Mouse (Mus musculus): ENCODE data around the gene Arl10. TPM values are rescaled to one million over a fixed set of nuclear protein-coding genes. Genes with fewer than 3 reads are reported as not detected.

Arl10 gene
- total and polyA plus RNA-seq, 3 experiments, result 1.7 to 17.4 (median 2.5) TPM

- in situ Hi-C loops (cut with MboI; ENCODE audit: low pct_ligation_motif_present, low pct_unique_long_range_greater_than_20kb, low sequenced_read_pairs) (no loop called here), dilution Hi-C loops (cut with MboI; ENCODE audit: extremely low pct_ligation_motif_present, extremely low pct_unique_long_range_greater_than_20kb, low sequenced_read_pairs) (no loop called here)
- DNase-seq (ENCODE audit: extremely low read depth), result no peak
- Histone ChIP-seq H3K4me2 (ENCODE audit: insufficient read depth, low read depth, poor library complexity, severe bottlenecking) (no peak overlapping the region), H3K4me1 (ENCODE audit: control insufficient read depth in 1 of 2, insufficient read depth in 2 of 2) (no peaks in the 10 kb centered on the region), H3K9ac (ENCODE audit: insufficient read depth, low read depth) (no peak overlapping the region), H3K36me3 (replicated peaks in 1 of 2; ENCODE audit: control insufficient read depth in 1 of 2, insufficient read depth in 1 of 2, low read length in 1 of 2) (peaks cover 0 to 29% of the 10 kb centered on the region in 2 experiments), H3K79me2 (replicated peaks; ENCODE audit: control insufficient read depth, extremely low read depth, insufficient read depth, poor library complexity, severe bottlenecking) (no peaks in the 10 kb centered on the region), H3K4me3 (replicated peaks in 1 of 3; ENCODE audit: low read depth in 2 of 3, low read length in 2 of 3, poor library complexity in 1 of 3) (no peak overlapping the region), H3K9me3 (replicated peaks; ENCODE audit: low read length) (no peaks in the 10 kb centered on the region), H3K27me3 (replicated peaks) (no peaks in the 10 kb centered on the region), H3K27ac (ENCODE audit: insufficient read depth, low read depth) (no peak overlapping the region)
- no peak for TF ChIP-seq SIN3A (IDR thresholded peaks at IDR 0.05; ENCODE audit: low read length)
- TF ChIP-seq POLR2AphosphoS2 (IDR thresholded peaks at IDR 0.05; ENCODE audit: low read depth, low read length), result no peak
- TF ChIP-seq MAX (IDR thresholded peaks at IDR 0.05; ENCODE audit: low read length), result no peak
- no peak for TF ChIP-seq MEF2A (IDR thresholded peaks at IDR 0.05; ENCODE audit: borderline replicate concordance, low read depth, low read length)
- no peak for TF ChIP-seq ZKSCAN1 (IDR thresholded peaks at IDR 0.05; ENCODE audit: borderline replicate concordance, low read depth, low read length)
- TF ChIP-seq USF2 (conservative IDR thresholded peaks at IDR 0.05; ENCODE audit: low read depth, low read length), result no peak
- no peak for TF ChIP-seq PAX5 (IDR thresholded peaks at IDR 0.05; ENCODE audit: low read length)
- TF ChIP-seq BHLHE40 (IDR thresholded peaks at IDR 0.05; ENCODE audit: low read depth, low read length), result no peak
- TF ChIP-seq EP300 (IDR thresholded peaks at IDR 0.05; ENCODE audit: low read length), result no peak
- no peak for TF ChIP-seq RCOR1 (conservative IDR thresholded peaks at IDR 0.05; ENCODE audit: low read depth, low read length)
- TF ChIP-seq SMC3 (IDR thresholded peaks at IDR 0.05; ENCODE audit: low read depth, low read length), result no peak
- TF ChIP-seq ZMIZ1 (IDR thresholded peaks at IDR 0.05; ENCODE audit: low read depth, low read length), result no peak
- TF ChIP-seq E2F4 (IDR thresholded peaks at IDR 0.05; ENCODE audit: insufficient replicate concordance, low read depth, low read length), result no peak
- TF ChIP-seq CHD2 (IDR thresholded peaks at IDR 0.05; ENCODE audit: low read length), result no peak
Observed at GRCm38 (mm10) chr13:54604221-54604620, 29.4 kb downstream of the Arl10 start.

GRCm38 (mm10) chr13:54605426-54605825, 30.6 kb downstream of the Arl10 start:
- dilution Hi-C loops (cut with MboI; ENCODE audit: extremely low pct_ligation_motif_present, extremely low pct_unique_long_range_greater_than_20kb, low sequenced_read_pairs) (no loop called here), in situ Hi-C loops (cut with MboI; ENCODE audit: low pct_ligation_motif_present, low pct_unique_long_range_greater_than_20kb, low sequenced_read_pairs) (no loop called here)
- Histone ChIP-seq H3K4me1 (ENCODE audit: control insufficient read depth in 1 of 2, insufficient read depth in 2 of 2) (peaks cover 0 to under 1% of the 10 kb centered on the region in 2 experiments; a peak in 1 of 4 replicates), H3K79me2 (replicated peaks; ENCODE audit: control insufficient read depth, extremely low read depth, insufficient read depth, poor library complexity, severe bottlenecking) (no peaks in the 10 kb centered on the region), H3K4me2 (ENCODE audit: insufficient read depth, low read depth, poor library complexity, severe bottlenecking) (no peak overlapping the region), H3K9me3 (replicated peaks; ENCODE audit: low read length) (no peaks in the 10 kb centered on the region), H3K9ac (ENCODE audit: insufficient read depth, low read depth) (no peak overlapping the region), H3K27ac (ENCODE audit: insufficient read depth, low read depth) (no peak overlapping the region), H3K36me3 (replicated peaks in 1 of 2; ENCODE audit: control insufficient read depth in 1 of 2, insufficient read depth in 1 of 2, low read length in 1 of 2) (peaks cover 0 to 24% of the 10 kb centered on the region in 2 experiments), H3K27me3 (replicated peaks) (no peaks in the 10 kb centered on the region), H3K4me3 (replicated peaks in 1 of 3; ENCODE audit: low read depth in 2 of 3, low read length in 2 of 3, poor library complexity in 1 of 3) (no peak overlapping the region)
- TF ChIP-seq ETS1 (conservative IDR thresholded peaks at IDR 0.05; ENCODE audit: low read depth, low read length), result no peak
- no peak for TF ChIP-seq MAFK (IDR thresholded peaks at IDR 0.05; ENCODE audit: insufficient replicate concordance, low read length)
- TF ChIP-seq POLR2AphosphoS2 (IDR thresholded peaks at IDR 0.05; ENCODE audit: low read depth, low read length), result no peak
- TF ChIP-seq EP300 (IDR thresholded peaks at IDR 0.05; ENCODE audit: low read length), result no peak
- DNase-seq (ENCODE audit: extremely low read depth), result no peak

All from CH12.LX (cell line).